Mouse (Mus musculus) hindlimb bud, embryonic 11.5 days (tissue): ENCODE data around the gene Reg4.
A peak's percentile ranks its signal among the peaks of the same experiment; 100 is the strongest.

Experiments used
- DNase-seq: peaks from one replicate; pipeline ENCODE4 v3.0.0-alpha.2; 2012; ENCODE audit warnings: low read depth, low spot score; ENCODE audit errors: extremely low spot score

Gene Reg4

DNA sequence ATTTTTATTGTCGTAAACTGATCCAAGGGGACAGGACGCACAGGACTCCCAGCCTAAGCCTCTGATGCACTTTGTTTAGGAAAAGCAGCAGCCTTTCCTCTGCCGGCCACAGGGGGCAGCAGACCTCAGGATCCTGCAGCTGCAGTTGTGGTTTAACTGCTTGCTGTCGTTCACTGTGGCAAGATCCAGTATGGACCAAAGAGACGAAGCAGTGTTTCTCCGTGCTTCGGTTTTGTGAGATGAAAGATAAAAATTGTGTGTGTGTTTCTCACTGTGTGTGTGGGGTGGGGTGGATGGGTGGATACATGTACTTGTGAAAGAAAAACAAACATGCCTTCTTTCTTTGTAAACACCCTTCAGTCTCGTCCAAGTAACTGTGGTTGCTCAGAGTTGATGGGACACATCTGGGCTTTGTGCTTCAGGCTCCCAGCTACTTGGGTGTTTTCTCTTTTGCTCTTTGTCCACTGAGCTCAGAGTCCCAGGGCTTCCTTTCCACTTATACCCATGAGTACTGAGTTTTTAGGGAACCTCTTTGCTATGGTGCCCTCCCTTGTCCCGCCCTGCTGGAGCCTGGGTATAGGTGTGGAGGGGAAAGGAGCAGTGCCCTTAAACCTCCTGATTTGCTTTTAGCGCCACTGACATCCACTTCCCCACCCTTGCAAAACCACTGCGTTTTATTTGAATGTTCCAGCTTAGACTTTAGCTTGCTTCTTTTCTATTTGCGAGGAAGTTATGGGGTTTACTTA, 59.1 kb downstream of the Reg4 start:
- DNase-seq, result peak; percentile 31

DNA sequence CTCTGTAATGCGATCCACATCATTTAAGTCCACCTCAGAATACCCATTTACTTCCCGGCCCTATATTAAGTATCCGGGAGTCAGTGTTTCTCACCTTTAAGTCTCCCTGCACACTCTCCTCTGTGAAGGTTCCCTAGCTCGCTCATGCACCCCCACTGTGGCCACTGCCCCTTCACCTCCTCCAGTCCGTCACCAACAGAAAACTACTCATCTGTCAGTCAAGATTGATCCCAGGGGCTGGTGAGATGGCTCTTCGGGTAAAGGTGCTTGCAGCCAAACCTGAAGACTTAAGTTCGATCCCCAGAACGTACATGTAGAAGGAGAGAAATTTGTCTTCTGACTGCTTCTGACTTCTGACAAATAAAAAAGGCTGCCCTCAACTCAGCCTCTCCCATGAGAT, 60.5 kb downstream of the Reg4 start:
- DNase-seq, result no peak

DNA sequence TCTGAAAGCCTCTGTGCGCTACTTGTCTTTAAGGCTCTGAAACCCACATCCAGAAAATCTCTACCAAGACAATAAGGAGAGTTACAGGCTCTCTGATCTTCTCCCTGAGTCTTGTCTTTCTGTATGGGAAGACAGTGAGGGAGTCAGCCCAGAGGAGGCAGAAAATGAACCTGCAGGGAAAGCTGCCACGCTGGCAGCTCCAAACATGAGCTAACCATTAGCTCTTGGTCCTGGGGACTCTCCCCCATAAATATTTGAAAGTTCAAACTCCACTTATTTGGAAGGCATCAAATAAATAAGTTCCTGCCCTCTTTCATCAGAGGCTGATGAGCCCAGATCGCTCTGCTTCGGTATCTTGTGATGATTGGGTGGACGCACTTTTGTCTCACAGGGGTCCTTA, 61.2 kb downstream of the Reg4 start:
- DNase-seq, result no peak
